Mouse (Mus musculus): ENCODE measurements around the gene Nrf1. TPM values are rescaled to one million over a fixed set of nuclear protein-coding genes. Genes with fewer than 3 reads are reported as not detected.
A peak's percentile ranks its signal among the peaks of the same experiment; 100 is the strongest.

Nrf1 gene
- polyA plus RNA-seq, 1 experiment from 2014 or later, result 25.2 TPM

DNA sequence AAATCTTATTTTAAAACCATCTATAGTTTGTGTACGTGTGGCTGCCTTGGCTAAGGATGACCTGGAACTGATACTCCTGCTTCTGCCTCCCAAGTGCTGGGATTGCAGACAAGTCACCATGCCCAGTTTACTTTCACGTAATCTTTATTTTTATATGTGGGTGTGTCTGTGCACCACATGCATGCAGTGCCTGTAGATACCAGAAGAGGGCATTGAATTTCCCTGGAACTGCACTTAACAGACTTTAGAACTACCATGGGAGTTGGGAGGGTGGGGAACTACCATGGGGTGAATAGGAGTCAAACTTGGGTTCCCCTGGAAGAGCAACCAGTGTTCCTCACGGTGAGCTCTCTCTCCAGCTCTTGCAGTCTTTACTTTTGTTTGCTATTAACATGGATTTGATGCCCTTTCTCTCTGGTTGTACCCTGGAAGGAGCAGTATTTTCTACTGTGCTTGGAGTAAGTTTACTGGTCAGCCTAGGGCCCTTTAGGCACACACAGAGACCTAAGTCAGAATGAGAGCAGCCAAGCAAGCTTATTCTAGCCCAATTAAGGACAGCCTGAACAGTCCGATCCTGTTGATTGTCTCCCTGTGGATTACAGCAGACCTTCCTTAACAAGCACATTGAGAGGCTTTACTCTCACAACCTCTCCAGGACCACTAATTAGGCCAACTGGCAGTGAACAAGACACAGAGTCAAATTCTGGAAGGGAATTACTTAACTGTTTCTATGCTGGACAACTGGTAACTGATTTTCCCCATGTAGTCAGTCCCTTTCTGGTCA, 64.8 kb downstream of the Nrf1 start:
- in situ Hi-C loops (cut with MboI; ENCODE audit: low pct_unique_long_range_greater_than_20kb), result no loop called here
- CTCF ChIA-PET, result no interaction called here
- DNase-seq (ENCODE audit: low read depth, low spot score), result no peak
- POLR2A ChIA-PET, result no interaction called here
- no peak for ATAC-seq
- peak; percentile 30 for TF ChIP-seq CTCF (IDR thresholded peaks at IDR 0.05)
- H3K27me3 ChIP-seq, result no peaks in the 10 kb centered on the region

GRCm38 (mm10) chr6:30114101-30114500, 66.3 kb downstream of the Nrf1 start:
- ChIA-PET POLR2A (no interaction called here), CTCF (no interaction called here)
- in situ Hi-C loops (cut with MboI; ENCODE audit: low pct_unique_long_range_greater_than_20kb), result no loop called here
- DNase-seq (ENCODE audit: low read depth, low spot score) (peak; percentile 33), ATAC-seq (no peak)
- no peak for TF ChIP-seq CTCF (IDR thresholded peaks at IDR 0.05)
- no peaks in the 10 kb centered on the region for H3K27me3 ChIP-seq

- no peaks in the 10 kb centered on the region for H3K27me3 ChIP-seq
- TF ChIP-seq CTCF (IDR thresholded peaks at IDR 0.05), result no peak
- in situ Hi-C loops (cut with MboI; ENCODE audit: low pct_unique_long_range_greater_than_20kb), result no loop called here
- no peak for ATAC-seq
- ChIA-PET POLR2A (no interaction called here), CTCF (no interaction called here)
- DNase-seq (ENCODE audit: low read depth, low spot score), result no peak
These were observed 73.4 kb downstream of the Nrf1 start for GRCm38 (mm10) chr6:30121152-30121551.

GRCm38 (mm10) chr6:30121600-30121999, 73.8 kb downstream of the Nrf1 start:
- DNase-seq (ENCODE audit: low read depth, low spot score), result no peak
- ChIA-PET POLR2A (no interaction called here), CTCF (no interaction called here)
- no peak for ATAC-seq
- no peak for TF ChIP-seq CTCF (IDR thresholded peaks at IDR 0.05)
- in situ Hi-C loops (cut with MboI; ENCODE audit: low pct_unique_long_range_greater_than_20kb), result no loop called here
- no peaks in the 10 kb centered on the region for H3K27me3 ChIP-seq

DNA sequence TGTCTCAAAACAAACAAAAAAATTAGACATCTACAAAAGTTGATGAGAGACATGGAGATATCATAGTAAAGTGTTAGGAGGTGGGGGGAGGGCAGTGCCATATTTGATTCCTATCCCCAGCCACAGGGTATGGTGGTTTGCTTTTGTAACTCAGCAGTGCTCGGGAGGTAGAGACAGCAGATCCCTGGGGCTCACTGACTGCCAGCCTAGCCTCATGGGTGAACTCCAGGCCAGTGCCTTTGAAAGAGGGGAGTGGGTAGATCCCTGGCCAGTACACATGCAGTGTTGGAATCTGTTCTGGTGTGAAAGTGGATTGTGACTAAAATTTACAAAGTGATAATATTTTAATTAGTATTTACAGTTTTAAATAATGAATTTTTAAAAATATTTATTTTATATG, 75.6 kb downstream of the Nrf1 start:
- TF ChIP-seq CTCF (IDR thresholded peaks at IDR 0.05), result no peak
- CTCF ChIA-PET, result interaction anchor here (2.6 kb wide), 1 partner anchor 16 kb away, joined by 9 read pairs; no protein-coding TSS in a partner anchor
- POLR2A ChIA-PET, result no interaction called here
- no peaks in the 10 kb centered on the region for H3K27me3 ChIP-seq
- ATAC-seq (no peak), DNase-seq (ENCODE audit: low read depth, low spot score) (no peak)
- in situ Hi-C loops (cut with MboI; ENCODE audit: low pct_unique_long_range_greater_than_20kb), result no loop called here

DNA sequence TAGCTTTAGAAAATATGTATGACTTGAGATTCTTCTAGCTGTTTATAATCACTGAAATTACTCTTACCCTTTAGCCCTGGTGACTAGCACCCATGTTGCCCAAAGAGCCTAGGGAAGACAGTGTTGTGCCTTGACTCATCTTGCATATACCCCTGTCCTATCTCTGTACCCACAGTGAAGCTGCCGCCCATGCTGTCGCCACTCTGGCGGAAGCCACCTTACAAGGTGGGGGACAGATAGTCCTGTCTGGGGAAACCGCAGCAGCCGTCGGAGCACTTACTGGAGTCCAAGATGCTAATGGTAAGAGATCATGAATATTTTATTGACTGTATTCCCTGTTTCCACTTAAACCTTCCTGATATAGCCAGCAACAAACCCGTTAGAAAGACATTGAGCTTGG, 78.3 kb downstream of the Nrf1 start:
- H3K27me3 ChIP-seq, result no peaks in the 10 kb centered on the region
- DNase-seq (ENCODE audit: low read depth, low spot score) (no peak), ATAC-seq (no peak)
- no peak for TF ChIP-seq CTCF (IDR thresholded peaks at IDR 0.05)
- CTCF ChIA-PET, result interaction anchor here (1.1 to 2.6 kb wide), 4 partner anchors 10 to 39 kb away, joined by 4 to 9 read pairs (median 6); no protein-coding TSS in a partner anchor
- in situ Hi-C loops (cut with MboI; ENCODE audit: low pct_unique_long_range_greater_than_20kb), result no loop called here
- POLR2A ChIA-PET, result no interaction called here

- H3K27me3 ChIP-seq, result no peaks in the 10 kb centered on the region
- POLR2A ChIA-PET, result no interaction called here
- DNase-seq (ENCODE audit: low read depth, low spot score) (no peak), ATAC-seq (no peak)
- no peak for TF ChIP-seq CTCF (IDR thresholded peaks at IDR 0.05)
- in situ Hi-C loops (cut with MboI; ENCODE audit: low pct_unique_long_range_greater_than_20kb), result no loop called here
- CTCF ChIA-PET, result no interaction called here
These were observed 79.0 kb downstream of the Nrf1 start for GRCm38 (mm10) chr6:30126766-30127165.

- no peak for TF ChIP-seq CTCF (IDR thresholded peaks at IDR 0.05)
- in situ Hi-C loops (cut with MboI; ENCODE audit: low pct_unique_long_range_greater_than_20kb), result no loop called here
- ChIA-PET CTCF (no interaction called here), POLR2A (no interaction called here)
- ATAC-seq, result no peak
- no peak for DNase-seq (ENCODE audit: low read depth, low spot score)
- H3K27me3 ChIP-seq, result no peaks in the 10 kb centered on the region
These were observed 84.6 kb downstream of the Nrf1 start for GRCm38 (mm10) chr6:30132399-30132798.

DNA sequence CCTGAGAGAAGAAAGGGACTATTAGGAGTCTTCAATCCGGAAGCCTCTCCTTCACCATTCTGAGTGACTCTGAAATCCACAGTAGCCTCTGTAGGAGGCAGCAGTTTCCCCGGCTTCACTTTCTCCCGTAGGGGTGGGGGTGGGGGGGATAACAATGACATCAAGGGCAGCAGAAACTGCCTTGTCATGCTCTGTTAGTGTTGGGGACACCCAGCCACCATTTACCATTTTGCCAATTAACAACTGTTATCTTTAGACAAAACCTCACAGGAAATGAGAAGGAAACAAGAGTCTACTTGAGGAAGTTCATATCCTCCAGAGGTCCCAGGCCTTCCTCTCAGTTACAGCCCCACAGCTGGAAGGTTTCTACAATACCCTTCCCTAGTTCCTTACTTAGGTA, 87.8 kb downstream of the Nrf1 start:
- no peaks in the 10 kb centered on the region for H3K27me3 ChIP-seq
- ChIA-PET CTCF (interaction anchor here (1.9 kb wide), 1 partner anchor 10 kb away, joined by 6 read pairs; no protein-coding TSS in a partner anchor), POLR2A (no interaction called here)
- in situ Hi-C loops (cut with MboI; ENCODE audit: low pct_unique_long_range_greater_than_20kb), result no loop called here
- no peak for ATAC-seq
- DNase-seq (ENCODE audit: low read depth, low spot score), result no peak
- no peak for TF ChIP-seq CTCF (IDR thresholded peaks at IDR 0.05)

- ChIA-PET CTCF (interaction anchor here (1.9 kb wide), 1 partner anchor 12 kb away, joined by 6 read pairs; no protein-coding TSS in a partner anchor), POLR2A (no interaction called here)
- no peak for ATAC-seq
- no peak for DNase-seq (ENCODE audit: low read depth, low spot score)
- in situ Hi-C loops (cut with MboI; ENCODE audit: low pct_unique_long_range_greater_than_20kb), result no loop called here
- no peak for TF ChIP-seq CTCF (IDR thresholded peaks at IDR 0.05)
- H3K27me3 ChIP-seq, result no peaks in the 10 kb centered on the region
These were observed 89.4 kb downstream of the Nrf1 start for GRCm38 (mm10) chr6:30137227-30137626.

GRCm38 (mm10) chr6:30139329-30140045, 91.7 kb downstream of the Nrf1 start:
- H3K27me3 ChIP-seq, result no peaks in the 10 kb centered on the region
- DNase-seq (ENCODE audit: low read depth, low spot score) (no peak), ATAC-seq (no peak)
- ChIA-PET POLR2A (interaction anchor here (1.1 kb wide), 1 partner anchor 16 kb away, joined by 3 read pairs; no protein-coding TSS in a partner anchor), CTCF (interaction anchor here (2.3 kb wide), 1 partner anchor 15 kb away, joined by 9 read pairs; no protein-coding TSS in a partner anchor)
- in situ Hi-C loops (cut with MboI; ENCODE audit: low pct_unique_long_range_greater_than_20kb), result no loop called here
- no peak for TF ChIP-seq CTCF (IDR thresholded peaks at IDR 0.05)
